Mouse (Mus musculus): ENCODE data around the gene Tas2r126. TPM values are rescaled to one million over a fixed set of nuclear protein-coding genes. Genes with fewer than 3 reads are reported as not detected.

Tas2r126 gene
- not detected in 2 replicates for polyA plus RNA-seq (2016; fragmentation: Nextera tagmentation; extraction: Ambion mirVana)

- Histone ChIP-seq H3K27me3 (ENCODE audit: insufficient read depth, poor library complexity, severe bottlenecking) (no peaks in the 10 kb centered on the region), H3K36me3 (no peaks in the 10 kb centered on the region), H3K9me3 (no peaks in the 10 kb centered on the region), H3K4me1 (no peaks in the 10 kb centered on the region), H3K27ac (no peak within 1 kb of the TSS), H3K4me3 (no peak within 1 kb of the TSS)
- WGBS = 62% methylated on average over 6 of the region's 6 CpGs
- no peak for DNase-seq (ENCODE audit: low spot score)
Measured at GRCm38 (mm10) chr6:42434446-42434845, at the start of gene Tas2r126. Tas2r126 (plus strand) TSS chr6:42434535.

GRCm38 (mm10) chr6:42385635-42386034 is 48.7 kb upstream of the Tas2r126 start:
- Histone ChIP-seq H3K36me3 (no peaks in the 10 kb centered on the region), H3K4me3 (no peak overlapping the region), H3K27me3 (ENCODE audit: insufficient read depth, poor library complexity, severe bottlenecking) (no peaks in the 10 kb centered on the region), H3K27ac (no peak overlapping the region), H3K4me1 (peaks cover 13% of the 10 kb centered on the region; the same call in 1 of the 2 replicates), H3K9me3 (no peaks in the 10 kb centered on the region)
- 71% methylated on average over 4 of the region's 4 CpGs for WGBS
- DNase-seq (ENCODE audit: low spot score) = no peak

GRCm38 (mm10) chr6:42391796-42392330 is 42.5 kb upstream of the Tas2r126 start:
- no peaks in the 10 kb centered on the region for H3K27me3 ChIP-seq (ENCODE audit: insufficient read depth, poor library complexity, severe bottlenecking)
- H3K4me1 ChIP-seq = peaks cover 5% of the 10 kb centered on the region; the same call in 1 of the 2 replicates
- no peaks in the 10 kb centered on the region for H3K36me3 ChIP-seq
- H3K27ac ChIP-seq = no peak overlapping the region
- no peak for DNase-seq (ENCODE audit: low spot score)
- whole genome bisulfite sequencing = 21% methylated on average over 2 of the region's 2 CpGs
- no peaks in the 10 kb centered on the region for H3K9me3 ChIP-seq
- no peak overlapping the region for H3K4me3 ChIP-seq

DNA sequence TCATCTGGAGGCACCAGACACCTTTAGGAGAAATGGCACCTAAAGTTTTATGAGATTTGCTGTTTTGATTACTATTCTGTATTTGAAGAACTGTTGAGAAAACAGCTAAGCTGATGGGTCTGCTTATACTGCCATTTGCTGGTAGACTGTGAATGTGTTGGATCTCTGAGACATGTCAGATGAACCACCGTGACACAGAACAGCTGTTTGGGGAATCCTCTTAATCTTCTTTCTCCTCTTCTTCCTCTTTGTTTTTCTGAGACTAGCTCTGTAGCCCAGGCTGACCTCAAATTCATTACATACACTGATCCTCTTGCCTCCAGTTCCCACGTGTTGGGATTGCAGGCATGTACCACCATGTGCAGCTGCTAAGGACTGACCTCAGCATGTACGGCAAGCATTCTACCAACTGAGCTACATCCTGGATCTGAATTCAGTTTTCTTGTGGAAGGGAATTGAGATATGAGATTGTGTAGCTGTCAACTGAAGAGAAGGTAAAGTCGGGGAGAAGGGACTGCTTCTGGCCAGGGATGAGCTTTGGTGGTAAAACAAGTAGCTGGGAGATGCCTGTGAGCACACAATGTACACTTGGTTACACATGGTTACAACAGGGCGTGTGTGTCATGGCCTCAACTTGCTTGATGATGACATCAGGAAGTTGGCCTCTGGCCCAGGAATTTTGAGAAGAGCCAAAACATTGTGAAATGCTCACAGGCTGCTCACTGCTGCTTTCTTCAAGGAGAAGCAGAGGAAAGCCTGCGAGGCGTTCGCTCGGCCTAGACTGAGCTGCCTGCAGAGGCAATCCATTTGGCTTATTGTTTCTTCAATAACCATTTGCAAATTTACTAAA is 38.1 kb upstream of the Tas2r126 start:
- no peaks in the 10 kb centered on the region for H3K36me3 ChIP-seq
- no peaks in the 10 kb centered on the region for H3K9me3 ChIP-seq
- H3K27ac ChIP-seq = no peak overlapping the region
- H3K4me3 ChIP-seq = no peak overlapping the region
- DNase-seq (ENCODE audit: low spot score) = peak; percentile 85
- peaks cover 5% of the 10 kb centered on the region; the same call in 1 of the 2 replicates for H3K4me1 ChIP-seq
- WGBS = 61% methylated on average over 9 of the region's 9 CpGs
- H3K27me3 ChIP-seq (ENCODE audit: insufficient read depth, poor library complexity, severe bottlenecking) = peaks cover 6% of the 10 kb centered on the region; the same call in 1 of the 2 replicates

DNA sequence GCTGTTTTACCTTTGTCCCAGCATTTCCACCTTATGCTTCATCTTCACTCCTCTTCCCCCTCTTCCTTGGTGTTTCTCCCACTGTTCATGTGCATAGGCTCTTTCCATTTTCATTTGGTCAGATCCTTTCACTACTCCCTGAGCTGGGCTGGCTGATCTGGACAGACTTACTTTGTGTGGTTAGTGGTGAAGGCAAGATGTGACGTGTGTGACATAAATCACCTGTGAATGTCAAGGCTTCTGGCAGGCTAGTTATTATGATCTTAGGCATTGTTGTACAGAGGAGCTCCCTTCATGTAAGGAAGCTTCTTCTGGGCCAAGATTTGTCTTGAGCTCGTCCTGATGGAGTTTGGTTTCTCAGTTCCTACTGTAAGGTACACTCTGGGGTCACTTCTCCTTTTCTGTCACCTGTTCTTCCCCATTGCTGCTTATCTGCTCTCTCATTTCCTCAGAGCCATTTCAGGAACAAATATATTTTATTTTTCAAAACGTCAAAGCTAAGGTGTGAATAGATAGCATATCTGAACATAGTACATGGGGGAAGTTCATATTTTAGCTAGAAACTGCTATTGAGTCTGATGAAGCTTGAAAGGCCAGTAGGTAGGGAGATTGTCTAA is 37.2 kb upstream of the Tas2r126 start:
- no peak overlapping the region for H3K4me3 ChIP-seq
- H3K9me3 ChIP-seq = no peaks in the 10 kb centered on the region
- DNase-seq (ENCODE audit: low spot score) = no peak
- H3K36me3 ChIP-seq = no peaks in the 10 kb centered on the region
- WGBS = 66% methylated on average over 3 of the region's 3 CpGs
- H3K27me3 ChIP-seq (ENCODE audit: insufficient read depth, poor library complexity, severe bottlenecking) = peaks cover 6% of the 10 kb centered on the region; the same call in 1 of the 2 replicates
- H3K4me1 ChIP-seq = no peaks in the 10 kb centered on the region
- no peak overlapping the region for H3K27ac ChIP-seq

GRCm38 (mm10) chr6:42398285-42398684 is 36.0 kb upstream of the Tas2r126 start:
- Histone ChIP-seq H3K4me3 (no peak overlapping the region), H3K27ac (no peak overlapping the region), H3K27me3 (ENCODE audit: insufficient read depth, poor library complexity, severe bottlenecking) (peaks cover 6% of the 10 kb centered on the region; the same call in 1 of the 2 replicates), H3K4me1 (no peaks in the 10 kb centered on the region), H3K9me3 (no peaks in the 10 kb centered on the region), H3K36me3 (no peaks in the 10 kb centered on the region)
- WGBS = 83% methylated on average over 3 of the region's 3 CpGs
- no peak for DNase-seq (ENCODE audit: low spot score)

- no peaks in the 10 kb centered on the region for H3K4me1 ChIP-seq
- H3K27ac ChIP-seq = no peak overlapping the region
- 90% methylated on average over 1 of the region's 1 CpGs for WGBS
- peaks cover 6% of the 10 kb centered on the region; the same call in 1 of the 2 replicates for H3K27me3 ChIP-seq (ENCODE audit: insufficient read depth, poor library complexity, severe bottlenecking)
- no peaks in the 10 kb centered on the region for H3K9me3 ChIP-seq
- DNase-seq (ENCODE audit: low spot score) = no peak
- H3K36me3 ChIP-seq = no peaks in the 10 kb centered on the region
- no peak overlapping the region for H3K4me3 ChIP-seq
Measured at GRCm38 (mm10) chr6:42398998-42399397, 35.3 kb upstream of the Tas2r126 start.

DNA sequence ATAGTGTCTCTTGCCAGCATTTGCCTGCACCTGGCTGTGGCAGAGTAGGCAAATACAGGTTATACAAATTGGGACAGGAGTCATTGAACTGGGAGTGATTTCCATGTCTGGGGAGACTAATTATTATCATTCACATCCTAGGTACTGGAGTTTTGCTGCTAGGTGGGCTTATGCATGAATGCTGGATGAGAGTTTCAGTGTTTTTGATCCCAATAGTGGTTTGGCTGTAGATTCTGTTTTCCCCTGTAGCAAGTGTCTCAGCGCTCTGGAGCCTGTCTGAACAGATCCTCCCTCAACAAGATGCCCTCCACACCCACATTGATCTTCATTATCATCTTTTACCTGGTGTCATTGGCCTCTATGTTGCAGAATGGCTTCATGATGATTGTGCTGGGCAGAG is 34.4 kb upstream of the Tas2r126 start, which contains the start of gene Tas2r143:
Tas2r143 (plus strand) TSS at position 301 of the 400 bp plus-strand sequence.
- no peaks in the 10 kb centered on the region for H3K4me1 ChIP-seq
- H3K4me3 ChIP-seq = no peak within 1 kb of the TSS
- H3K27ac ChIP-seq = no peak within 1 kb of the TSS
- no peaks in the 10 kb centered on the region for H3K9me3 ChIP-seq
- 65% methylated on average over 1 of the region's 1 CpGs for WGBS
- no peak for DNase-seq (ENCODE audit: low spot score)
- H3K36me3 ChIP-seq = no peaks in the 10 kb centered on the region
- H3K27me3 ChIP-seq (ENCODE audit: insufficient read depth, poor library complexity, severe bottlenecking) = peaks cover 6% of the 10 kb centered on the region; the same call in 1 of the 2 replicates

DNA sequence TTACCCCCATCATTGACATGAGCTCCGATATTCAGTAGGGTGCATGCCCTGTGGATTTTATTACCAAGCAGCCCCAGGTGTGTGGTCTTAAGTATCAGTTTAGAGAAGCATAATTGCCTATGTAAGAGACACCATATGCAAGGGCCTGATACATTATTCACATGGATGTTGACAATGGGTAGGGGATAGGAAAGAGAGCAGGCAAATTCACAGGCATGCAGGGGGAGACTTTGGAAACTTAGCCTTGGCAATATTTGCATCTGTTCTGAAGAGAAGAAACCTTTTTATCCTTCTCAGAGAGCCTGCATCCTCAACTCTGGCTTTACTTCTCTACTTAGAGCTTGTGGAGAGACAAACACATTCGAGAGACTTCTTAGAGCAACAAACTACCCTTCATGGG is 29.2 kb upstream of the Tas2r126 start, which contains the start of gene Tas2r135:
Tas2r135 (plus strand) TSS at position 301 of the 400 bp plus-strand sequence.
- no peak within 1 kb of the TSS for H3K4me3 ChIP-seq
- no peaks in the 10 kb centered on the region for H3K36me3 ChIP-seq
- H3K4me1 ChIP-seq = peaks cover 11% of the 10 kb centered on the region
- H3K27ac ChIP-seq = no peak within 1 kb of the TSS
- peaks cover 6% of the 10 kb centered on the region; the same call in 1 of the 2 replicates for H3K27me3 ChIP-seq (ENCODE audit: insufficient read depth, poor library complexity, severe bottlenecking)
- H3K9me3 ChIP-seq = no peaks in the 10 kb centered on the region
- 83% methylated on average over 2 of the region's 2 CpGs for WGBS
- no peak for DNase-seq (ENCODE audit: low spot score)

DNA sequence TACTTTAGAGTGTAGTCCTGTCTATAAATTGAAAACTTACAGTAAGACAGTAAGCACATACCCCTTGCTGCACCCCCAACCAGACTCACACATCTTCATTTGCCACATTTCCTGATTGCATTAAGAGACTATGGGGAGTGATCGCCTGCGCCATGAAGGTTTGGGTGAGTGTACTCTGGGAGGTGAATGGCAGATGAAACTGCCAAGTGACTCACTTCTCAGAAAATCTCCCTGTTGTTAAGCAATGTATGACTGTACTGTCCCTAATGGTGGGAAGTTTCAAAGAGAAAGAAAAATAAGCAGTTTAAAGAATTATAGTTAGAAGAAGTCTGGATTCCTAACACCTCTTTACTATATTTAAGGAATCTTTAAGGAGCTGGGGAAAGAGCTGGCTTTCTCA is 14.9 kb upstream of the Tas2r126 start:
- H3K4me3 ChIP-seq = no peak overlapping the region
- no peak overlapping the region for H3K27ac ChIP-seq
- H3K27me3 ChIP-seq (ENCODE audit: insufficient read depth, poor library complexity, severe bottlenecking) = no peaks in the 10 kb centered on the region
- DNase-seq (ENCODE audit: low spot score) = no peak
- no peaks in the 10 kb centered on the region for H3K9me3 ChIP-seq
- WGBS = 88% methylated on average over 2 of the region's 2 CpGs
- no peaks in the 10 kb centered on the region for H3K36me3 ChIP-seq
- no peaks in the 10 kb centered on the region for H3K4me1 ChIP-seq

DNA sequence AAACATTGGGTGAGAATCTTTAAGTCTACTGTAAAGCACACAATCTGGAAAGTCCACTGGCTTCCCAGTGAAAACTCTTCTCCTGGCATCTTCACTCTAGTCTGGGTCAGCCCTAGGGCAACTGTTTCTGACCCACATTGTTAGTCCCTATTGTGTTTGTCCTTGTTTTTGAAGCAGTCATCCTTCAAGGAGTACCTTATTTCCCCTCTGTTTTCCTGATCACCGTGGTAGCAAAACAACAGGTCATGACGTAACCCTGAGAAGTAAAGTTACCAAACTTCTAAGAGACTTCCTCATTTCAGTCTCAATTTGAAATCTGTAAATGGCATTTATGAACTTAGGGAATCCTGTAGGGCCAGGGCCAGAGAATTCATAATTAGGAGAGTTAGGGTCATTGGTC is 12.9 kb upstream of the Tas2r126 start:
- 68% methylated on average over 2 of the region's 2 CpGs for WGBS

GRCm38 (mm10) chr6:42424472-42424871 is 9.9 kb upstream of the Tas2r126 start:
- no peaks in the 10 kb centered on the region for H3K27me3 ChIP-seq (ENCODE audit: insufficient read depth, poor library complexity, severe bottlenecking)
- DNase-seq (ENCODE audit: low spot score) = no peak
- WGBS = 90% methylated on average over 3 of the region's 3 CpGs
- H3K36me3 ChIP-seq = no peaks in the 10 kb centered on the region
- H3K9me3 ChIP-seq = no peaks in the 10 kb centered on the region
- no peak overlapping the region for H3K27ac ChIP-seq
- no peak overlapping the region for H3K4me3 ChIP-seq
- H3K4me1 ChIP-seq = no peaks in the 10 kb centered on the region

More for the DNA sequence above, 12.9 kb upstream of the Tas2r126 start:
- H3K27me3 ChIP-seq (ENCODE audit: insufficient read depth, poor library complexity, severe bottlenecking) = no peaks in the 10 kb centered on the region
- H3K4me1 ChIP-seq = no peaks in the 10 kb centered on the region
- no peak overlapping the region for H3K4me3 ChIP-seq
- H3K27ac ChIP-seq = no peak overlapping the region
- DNase-seq (ENCODE audit: low spot score) = no peak
- no peaks in the 10 kb centered on the region for H3K9me3 ChIP-seq
- H3K36me3 ChIP-seq = no peaks in the 10 kb centered on the region

DNA sequence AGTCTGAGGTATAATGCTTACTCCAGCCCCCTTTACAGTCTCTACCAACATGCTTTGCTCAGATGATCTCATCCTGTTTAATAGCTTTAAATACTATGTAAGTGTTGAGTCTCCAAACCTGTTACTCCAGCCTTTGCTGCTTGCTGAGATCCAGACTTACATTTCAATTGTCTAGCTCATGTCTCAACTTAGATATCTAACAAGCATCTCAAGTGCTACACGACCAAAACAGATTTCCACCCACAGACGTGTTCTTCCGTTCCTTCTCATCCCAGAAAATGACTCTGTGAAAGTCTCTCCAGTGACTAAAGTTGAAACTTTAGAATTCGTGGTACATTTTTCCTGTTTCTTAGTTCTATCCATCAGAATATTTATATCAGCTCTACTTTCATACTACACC is 8.0 kb upstream of the Tas2r126 start:
- Histone ChIP-seq H3K27me3 (ENCODE audit: insufficient read depth, poor library complexity, severe bottlenecking) (no peaks in the 10 kb centered on the region), H3K27ac (no peak overlapping the region), H3K36me3 (no peaks in the 10 kb centered on the region), H3K4me3 (no peak overlapping the region), H3K4me1 (no peaks in the 10 kb centered on the region), H3K9me3 (no peaks in the 10 kb centered on the region)
- DNase-seq (ENCODE audit: low spot score) = no peak
- WGBS = 76% methylated on average over 4 of the region's 4 CpGs

Measured in heart, embryonic 10.5 days (tissue).